Mouse (Mus musculus) gastrocnemius, postnatal 4 days (tissue): ENCODE results near the gene Mt4. TPM values are rescaled to one million over a fixed set of nuclear protein-coding genes. Genes with fewer than 3 reads are reported as not detected.
A peak's percentile ranks its signal among the peaks of the same experiment; 100 is the strongest.
"Not testable (repeated sequence)": the region's sequence is repeated elsewhere in the genome, so short reads cannot be mapped to it uniquely, and the experiment has no call there.

Source experiments
- DNase-seq, 2 experiments: peaks; one replicate each; pipeline ENCODE4 v3.0.0; 2021 to 2022; ENCODE audit warnings: low spot score in 2 of 2, mixed read lengths in 2 of 2
- total RNA-seq, 2 experiments: library from RNA; stranded (reverse); gene quantifications; 2 replicates each; pipeline ENCODE4 v1.2.3; 2021

Mt4 gene
- total RNA-seq, 2 experiments from 2014 or later = not detected

DNA sequence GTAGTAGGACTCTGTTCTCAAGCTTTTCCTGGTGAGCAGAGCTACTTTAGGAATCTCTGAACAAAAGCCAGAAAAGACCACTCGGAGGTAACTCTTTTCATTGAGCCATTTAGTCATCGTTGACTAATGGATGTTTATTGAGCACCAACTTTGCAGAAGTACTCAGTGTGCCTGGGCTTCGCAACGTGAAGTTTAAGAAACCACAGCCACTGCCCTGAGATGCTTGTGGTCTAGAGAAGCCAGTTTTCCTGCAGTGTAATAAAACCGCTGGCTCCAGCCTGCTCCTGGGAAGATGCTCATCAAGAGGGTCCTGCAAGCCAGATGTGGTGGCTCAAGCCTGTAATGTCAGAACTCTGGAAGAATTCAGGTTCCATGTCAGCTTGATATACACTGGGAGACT is 4.9 kb upstream of the Mt4 start:
- DNase-seq = no peak

DNA sequence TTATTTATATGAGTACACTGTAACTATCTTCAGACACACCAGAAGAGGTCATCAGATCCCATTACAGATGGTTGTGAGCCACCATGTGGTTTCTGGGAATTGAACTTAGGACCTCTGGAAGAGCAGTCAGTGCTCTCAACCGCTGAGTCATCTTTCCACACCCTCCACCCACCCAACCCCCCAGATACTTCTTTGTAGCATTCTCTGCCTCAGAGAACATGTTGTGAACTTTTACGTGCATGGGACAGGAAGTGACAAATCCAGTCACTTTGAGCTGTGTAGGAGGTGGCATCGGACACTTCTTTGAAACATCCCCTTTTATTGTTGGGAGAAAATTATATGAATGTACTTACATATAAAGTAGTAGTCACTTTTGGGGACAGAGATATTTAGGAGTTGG is 2.4 kb upstream of the Mt4 start:
- not testable (repeated sequence) for DNase-seq

DNA sequence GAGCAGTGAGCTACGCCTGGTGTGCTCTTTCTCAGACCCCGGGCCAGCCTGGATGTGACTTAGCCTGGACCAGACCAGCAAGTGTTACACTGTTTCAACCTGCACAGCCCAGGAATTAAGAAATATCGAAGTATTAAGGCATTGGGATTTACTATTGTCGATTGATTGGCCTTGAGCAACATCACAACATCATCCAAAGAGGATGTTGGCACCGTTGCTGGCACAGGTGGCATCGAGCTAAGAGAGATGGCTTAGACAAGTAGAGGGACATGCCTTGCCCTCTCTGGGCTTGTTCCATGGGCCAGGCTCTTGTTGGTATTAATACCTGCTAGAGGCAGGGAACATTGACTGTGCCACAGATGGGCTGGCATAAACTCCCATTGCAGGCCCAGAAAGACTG is 1.4 kb upstream of the Mt4 start:
- DNase-seq = no peak

DNA sequence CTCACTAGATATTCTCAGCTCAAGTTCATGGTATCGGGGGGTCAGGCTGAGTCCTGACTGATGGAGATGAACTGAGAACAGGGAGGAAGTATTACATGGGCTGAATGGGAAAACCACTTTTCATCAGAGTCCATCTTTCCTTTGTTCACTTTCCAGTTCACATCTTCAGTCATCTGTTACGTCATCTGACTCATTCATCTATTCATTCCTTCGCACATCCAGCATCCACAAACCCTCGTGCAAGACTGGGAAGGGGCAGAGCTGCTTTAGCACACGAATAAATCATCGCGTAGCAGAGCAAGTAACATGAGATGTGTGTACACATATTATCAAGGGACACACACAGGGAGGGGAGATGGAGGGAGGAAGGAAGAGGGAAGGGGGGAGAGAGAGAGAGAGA is 805 bp upstream of the Mt4 start:
- no peak for DNase-seq

DNA sequence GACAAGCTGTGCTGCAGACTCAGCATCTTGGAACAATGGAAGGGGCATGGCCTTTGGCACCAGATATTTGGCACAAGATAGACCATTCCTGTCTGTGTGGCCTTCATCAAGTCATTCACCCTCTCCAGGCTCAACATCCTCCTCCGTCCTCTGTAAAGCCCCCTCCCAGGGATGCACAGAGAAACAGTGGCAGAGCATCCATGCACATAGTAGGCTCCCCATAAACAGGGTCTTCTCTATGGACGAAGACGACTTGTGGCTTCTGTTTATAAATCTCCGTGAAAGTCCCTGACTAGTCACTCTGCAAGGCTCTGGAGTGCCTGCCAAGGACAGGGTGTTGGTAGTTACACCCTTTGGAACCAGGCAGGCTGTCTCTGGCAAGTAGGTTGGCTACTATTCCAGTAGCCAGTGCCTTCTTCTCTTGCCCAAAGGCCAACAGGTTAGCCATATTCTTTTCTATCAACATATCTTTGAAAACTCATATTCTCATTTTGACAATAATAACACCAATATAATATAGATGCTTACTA is 3.3 kb downstream of the Mt4 start:
- no peak for DNase-seq

DNA sequence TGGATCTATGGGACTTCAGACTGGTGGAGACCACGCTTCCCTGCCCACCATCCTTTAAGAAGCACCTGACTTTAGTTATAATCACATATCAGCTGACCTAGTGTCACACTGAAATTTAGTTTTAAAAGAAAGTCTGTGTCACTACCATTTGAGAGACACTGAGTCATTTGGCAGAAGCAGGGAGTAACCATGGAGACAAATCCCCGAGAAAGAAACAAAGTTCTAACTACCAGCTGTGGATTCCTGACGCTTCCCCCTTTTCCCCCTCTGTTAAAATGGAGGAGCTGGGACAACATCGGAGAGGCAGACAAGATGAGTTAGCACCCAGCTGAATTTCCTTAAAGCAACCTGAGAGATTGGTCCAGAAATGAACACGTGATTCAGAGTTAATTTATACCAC is 11.2 kb downstream of the Mt4 start:
- no peak for DNase-seq

DNA sequence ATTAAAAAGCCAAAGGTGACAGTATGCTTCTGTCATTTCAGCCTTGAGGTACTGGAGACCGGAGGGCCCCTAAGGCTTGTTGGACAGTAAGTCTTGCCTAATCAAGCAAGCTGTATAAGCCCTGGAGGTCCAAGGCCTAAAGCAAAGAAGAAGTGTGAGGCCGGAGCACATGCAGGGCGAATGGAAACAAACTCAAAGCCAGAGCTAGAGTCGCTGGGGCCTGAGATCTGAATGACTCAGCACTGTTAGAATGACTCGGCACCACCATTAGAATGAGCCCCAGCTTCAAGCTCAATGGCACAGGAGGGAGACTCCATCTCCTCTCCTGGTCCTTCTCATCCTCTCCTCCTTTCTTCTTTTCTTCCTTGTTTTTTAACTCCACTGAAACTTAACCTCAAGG is 13.9 kb downstream of the Mt4 start:
- no peak for DNase-seq

DNA sequence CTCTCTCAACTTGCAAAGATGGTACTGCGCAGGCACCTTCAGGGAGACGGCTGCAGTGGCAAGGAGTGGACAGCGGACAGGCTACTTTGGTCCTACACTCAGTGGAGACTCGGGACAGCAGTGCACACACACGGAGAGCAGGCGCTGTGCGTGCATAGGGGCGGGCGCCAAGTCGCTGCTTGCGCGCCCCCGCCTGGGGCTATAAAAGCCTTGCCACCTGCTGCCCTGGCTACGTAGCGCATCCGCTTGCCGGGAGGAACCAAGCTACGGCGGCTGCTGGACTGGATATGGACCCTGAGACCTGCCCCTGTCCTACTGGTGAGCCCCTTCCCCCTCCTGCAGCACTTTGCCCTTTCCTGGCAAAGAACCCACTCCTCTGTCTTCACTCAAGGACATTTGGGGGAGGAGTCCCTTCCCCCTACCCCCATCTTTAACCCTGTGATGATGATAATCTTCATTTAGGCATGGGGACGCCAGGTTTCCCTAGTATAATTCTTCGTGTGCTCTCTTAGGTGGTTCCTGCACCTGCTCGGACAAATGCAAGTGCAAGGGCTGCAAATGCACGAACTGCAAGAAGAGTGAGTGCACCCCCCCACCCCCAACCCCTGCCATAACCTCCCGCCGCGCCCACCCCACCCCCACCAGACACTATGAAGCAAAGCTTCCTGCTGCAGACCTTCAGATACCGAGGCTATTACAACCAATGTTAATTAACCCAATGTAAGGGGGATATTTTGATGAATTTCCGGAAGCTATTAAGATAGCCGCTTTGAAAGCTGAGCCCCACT is 15.7 kb downstream of the Mt4 start, which contains the start of gene Mt3:
Gene Mt3, plus strand, starts transcription at position 95 of the 788 bp plus-strand sequence.
- peak in 1 of 2 experiments; percentile 47 for DNase-seq

DNA sequence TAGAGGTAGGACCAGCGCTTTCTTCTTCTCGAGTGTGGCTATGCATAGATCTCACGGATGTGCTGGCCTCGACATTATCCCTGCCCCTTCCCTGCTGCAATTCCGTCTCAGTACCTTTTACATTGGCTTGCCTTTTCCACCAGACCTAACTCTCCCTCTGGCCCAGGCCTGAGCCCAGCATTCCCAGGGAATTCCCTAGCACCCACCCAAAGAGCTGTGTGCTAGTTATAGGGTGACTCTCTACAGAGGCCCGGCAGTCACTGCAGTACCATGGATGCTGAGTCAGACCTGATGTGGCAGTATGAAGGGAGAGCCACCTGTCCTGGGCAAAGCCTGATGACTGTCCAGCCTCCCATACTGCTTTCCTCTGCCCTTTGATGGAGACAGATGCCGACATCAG is 16.5 kb downstream of the Mt4 start:
- DNase-seq = no peak

DNA sequence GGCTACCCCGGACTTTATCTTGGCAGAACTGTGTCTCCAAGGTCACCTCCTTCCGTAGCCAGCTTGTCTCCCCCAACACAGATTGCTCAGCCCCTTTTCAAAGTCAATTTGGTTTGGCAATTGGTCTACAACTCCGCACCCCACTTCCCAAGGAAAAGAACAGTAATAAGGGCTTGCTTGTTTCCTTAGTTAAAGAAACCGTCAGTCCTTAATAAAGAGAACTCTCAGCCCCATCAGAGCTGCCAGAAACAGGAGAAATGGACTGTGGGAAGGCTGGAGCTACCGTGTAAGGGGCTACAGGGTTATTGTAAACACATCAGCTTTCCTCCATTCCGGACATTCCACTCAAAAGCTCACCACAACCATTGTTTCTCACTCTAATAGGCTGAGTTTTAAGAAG is 17.5 kb downstream of the Mt4 start:
- no peak for DNase-seq

DNA sequence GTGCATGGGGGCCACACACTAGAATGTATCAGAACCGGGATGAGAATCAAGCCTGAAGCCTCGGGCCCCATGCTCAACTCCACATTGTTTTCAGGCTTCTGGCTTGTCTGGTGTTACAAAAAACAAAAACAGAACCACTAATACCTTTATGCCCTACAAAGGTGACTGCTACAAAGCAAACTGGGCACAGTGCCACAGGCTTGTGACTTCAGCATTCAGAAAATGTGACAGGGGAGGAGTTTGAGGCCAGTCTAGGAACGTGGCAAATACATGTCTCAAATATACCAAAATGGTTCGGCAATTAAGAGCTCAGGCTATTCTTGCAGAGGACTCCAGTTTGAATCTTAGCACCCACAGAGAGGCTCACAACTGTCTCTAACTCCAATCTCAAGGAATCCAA is 19.1 kb downstream of the Mt4 start:
- DNase-seq = no peak

DNA sequence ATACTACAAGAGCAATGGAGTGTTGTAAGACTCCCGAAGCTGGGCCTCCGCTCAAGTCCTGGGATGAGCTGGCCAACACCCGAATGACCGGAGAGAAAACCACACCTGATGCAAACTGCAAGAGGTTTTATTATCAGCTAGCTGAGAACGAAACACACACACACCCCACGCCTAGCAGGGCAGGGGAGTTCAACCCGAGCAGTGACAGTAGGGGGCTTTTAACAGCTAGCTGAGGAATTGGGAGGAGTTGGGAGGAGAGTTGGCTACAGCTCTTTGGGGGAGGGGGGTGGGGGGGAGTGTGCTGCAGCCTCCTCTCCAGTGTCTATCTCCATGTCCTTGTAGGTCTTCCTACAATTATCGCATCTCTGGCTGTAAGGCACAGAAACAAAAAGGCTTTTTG is 28.8 kb downstream of the Mt4 start:
- DNase-seq = not testable (repeated sequence)

DNA sequence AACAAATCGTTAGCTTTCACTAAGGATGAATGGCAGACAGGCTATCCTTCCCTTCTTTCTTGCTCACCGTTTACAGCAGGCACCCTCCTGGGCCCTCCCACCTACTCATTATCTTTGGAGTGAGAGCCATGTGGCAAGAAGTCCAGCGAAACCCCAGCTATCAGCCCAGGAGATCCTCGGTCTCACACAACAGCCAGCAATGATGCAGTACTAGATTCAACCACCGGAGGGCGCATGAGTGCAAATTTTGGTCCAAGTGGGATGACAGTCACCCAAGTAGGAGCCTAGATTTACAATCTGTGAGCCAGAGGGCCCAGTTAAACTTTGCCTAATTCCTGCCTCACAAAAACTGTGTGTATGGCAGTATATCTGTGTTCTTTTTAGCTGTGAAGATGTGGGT is 30.2 kb downstream of the Mt4 start:
- DNase-seq = peak; percentile 80 to 82

DNA sequence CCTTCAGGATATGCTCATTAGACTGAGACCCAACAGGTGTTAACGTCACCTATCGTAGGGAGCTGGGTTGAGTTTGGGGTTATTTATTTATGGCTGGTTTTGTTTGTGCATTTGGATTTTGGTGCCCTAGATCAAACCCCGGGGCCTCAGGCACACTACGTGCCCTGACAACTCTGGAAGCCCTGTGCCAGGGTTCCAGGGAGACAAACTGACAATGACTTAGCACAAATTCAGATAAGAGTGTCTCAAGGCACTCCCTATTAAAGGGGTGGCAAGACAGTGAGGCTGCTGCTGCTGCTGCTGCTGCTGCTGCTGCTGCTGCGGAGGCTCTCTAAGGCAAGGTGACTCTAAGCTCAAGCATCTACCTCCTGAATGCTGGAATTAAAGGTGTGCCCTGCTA is 32.5 kb downstream of the Mt4 start:
- DNase-seq = no peak

DNA sequence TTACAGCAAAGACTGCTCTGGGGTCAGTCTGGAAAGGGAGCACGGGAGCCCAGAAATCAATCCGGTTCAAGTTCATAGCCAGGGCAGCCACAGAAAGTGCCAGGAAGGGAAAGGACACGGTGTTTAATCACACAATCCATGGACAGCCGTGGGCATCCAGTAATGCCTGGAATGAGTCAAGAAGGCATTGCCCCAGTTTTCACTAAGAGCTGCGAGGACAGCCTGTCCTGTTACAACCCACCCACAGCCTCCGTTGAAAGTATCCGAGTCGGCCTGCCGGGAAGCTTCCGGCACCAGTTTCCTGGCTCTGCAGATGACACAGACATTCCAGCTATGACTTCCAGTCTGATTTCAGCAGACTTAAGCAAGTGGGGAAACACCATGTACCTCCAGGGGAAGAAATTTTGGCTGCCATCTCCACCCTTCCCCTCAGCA is 34.3 kb downstream of the Mt4 start:
- peak in 1 of 2 experiments; percentile 36 for DNase-seq

DNA sequence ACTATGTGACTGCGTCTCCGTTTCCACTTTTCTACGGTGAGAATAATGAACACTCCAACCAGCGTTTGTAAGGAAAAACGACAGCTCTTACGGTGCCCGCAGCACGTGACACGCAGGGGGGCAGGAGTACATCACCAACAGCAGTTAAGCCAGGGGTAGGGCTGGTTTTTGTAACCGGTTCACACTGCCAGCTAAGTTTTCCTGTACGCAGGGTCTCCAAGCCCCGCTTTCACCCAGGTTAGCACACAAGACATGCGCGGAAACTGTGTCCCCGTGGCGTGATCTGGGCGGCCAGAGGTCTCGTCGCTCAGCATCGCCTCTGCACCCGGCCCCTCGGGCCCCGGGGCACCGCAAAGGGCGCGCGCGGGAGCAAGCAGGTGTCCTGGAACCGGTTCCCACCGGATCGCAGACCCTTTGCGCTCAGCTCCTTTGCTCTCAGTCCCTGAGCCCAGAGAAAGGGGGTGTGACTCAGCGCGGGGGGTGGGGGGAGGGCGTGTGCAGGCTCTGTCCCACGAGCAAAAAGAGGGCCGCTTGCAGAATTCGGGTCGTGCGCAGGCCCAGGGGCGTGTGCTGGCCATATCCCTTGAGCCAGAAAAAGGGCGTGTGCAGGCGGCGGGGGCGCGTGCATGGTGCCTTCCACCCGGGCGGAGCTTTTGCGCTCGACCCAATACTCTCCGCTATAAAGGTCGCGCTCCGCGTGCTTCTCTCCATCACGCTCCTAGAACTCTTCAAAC is 35.2 kb downstream of the Mt4 start, which contains the start of gene Mt2:
Gene Mt2, plus strand, starts transcription at position 590 of the 734 bp plus-strand sequence.
- DNase-seq = peak; percentile 60 to 84

DNA sequence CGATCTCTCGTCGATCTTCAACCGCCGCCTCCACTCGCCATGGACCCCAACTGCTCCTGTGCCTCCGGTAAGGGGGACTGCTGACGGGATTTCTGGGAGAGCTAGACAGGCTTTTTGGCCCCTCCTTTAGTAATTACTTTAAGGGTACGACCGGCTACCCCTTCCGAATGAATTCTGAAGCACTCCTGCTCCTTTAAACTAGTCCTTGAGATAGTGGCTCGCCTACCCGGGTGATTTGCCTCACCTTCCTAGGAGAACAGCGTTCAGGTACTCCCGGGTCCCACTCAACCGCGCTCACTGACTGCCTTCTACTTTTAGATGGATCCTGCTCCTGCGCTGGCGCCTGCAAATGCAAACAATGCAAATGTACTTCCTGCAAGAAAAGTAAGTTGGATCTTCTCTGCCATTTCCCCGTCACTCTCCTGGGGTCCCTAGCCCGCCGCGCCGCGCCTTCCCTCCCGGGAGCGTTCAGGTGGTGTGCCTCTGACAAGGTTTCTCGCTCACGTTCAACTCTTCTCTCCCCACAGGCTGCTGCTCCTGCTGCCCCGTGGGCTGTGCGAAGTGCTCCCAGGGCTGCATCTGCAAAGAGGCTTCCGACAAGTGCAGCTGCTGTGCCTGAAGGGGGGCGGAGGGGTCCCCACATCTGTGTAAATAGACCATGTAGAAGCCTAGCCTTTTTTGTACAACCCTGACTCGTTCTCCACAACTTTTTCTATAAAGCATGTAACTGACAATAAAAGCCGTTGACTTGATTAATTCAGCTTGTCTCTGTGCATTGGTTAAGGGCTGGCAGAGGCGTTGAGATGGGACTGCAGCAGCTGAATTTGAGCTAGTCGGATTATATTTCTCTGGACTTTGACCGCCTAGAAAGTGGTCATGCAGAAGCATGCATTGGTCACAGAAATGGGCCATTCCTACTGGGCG is 36.1 kb downstream of the Mt4 start:
- DNase-seq = peak in 1 of 2 experiments; percentile 28

DNA sequence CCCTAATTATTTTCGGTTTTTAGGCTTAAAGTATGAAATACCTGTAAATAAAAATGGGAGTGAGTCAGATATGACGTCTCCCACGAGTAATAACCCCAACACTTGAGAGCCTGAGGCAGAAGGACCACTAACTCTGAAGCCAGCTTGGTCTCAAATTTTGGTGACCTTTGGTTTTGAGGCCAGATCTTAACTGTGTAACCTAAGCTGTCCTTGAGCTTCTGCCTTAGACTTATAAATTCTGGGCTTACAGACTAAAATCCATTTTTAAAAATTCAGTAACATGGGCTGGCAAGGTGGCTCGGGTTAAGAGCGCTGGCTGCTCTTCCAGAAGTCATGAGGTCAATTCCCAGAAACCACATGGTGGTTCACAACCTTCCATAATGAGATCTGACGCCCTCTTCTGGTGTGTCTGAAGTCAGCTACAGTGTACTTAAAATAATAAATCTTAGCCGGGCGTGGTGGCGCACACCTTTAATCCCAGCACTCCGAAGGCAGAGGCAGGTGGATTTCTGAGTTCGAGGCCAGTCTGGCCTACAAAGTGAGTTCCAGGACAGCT is 36.9 kb downstream of the Mt4 start:
- no peak for DNase-seq

DNA sequence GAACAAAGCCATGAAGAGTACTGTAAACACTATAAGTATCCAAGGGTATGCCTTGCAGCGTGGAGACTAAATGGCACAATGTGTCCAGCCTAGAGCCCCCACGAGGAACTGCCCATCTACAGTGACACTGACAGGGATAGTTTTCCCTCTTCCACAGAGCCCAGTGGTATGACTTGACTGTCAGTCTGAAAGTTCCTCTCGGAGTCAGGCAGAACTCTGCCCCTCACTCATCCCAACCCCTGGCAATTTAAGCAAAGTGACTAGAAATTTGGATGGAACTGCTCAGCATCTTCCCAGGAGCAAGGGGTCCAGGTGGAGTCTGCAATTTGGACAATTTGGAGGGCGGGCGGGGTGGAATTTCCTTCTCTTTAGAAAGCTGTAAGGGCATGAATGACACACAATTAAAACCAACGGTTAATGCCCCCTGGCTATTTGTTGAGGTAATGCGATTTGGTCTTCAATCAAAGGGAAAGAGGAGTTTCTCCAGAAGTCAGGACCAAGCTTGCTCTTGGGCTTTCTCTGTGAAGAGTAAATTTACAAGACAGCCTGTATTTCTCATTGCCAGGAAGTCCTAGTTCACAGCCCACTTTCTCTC is 37.7 kb downstream of the Mt4 start:
- DNase-seq = no peak

DNA sequence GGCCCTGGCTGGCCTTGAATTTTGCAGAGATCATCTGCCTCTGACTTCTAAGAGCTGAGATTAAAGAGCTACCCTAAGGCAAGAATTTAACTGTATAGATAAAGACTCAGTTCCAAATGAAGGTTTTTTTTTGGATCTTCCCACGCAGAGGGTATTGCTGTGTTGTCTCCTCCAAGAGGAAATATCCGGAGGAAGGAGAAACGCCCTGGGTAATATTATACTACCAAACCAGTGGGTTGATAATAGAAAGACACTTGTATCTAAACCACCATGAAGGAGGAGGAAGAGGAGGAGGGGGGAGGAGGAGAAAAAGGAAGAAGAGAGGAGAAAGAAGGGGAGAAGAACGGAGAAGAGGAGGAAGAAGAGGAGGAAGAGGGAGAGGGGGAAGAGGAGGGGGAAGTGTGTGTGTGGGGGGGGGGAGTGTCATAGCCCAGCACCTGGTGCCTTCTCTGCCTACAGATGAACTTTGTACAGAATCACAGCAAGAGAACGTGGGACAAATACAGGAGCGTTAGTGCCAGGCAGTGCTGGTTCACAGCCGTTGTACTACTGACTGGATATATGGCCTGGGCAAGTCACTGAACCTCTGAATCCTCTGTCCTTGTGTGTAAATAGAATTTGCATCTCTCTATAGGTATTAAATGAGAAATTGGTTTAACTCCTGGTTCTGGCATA is 40.9 kb downstream of the Mt4 start:
- DNase-seq = no peak
